Comparison of ENCODE assay signal across 24 mouse cellular contexts in genomic region chr2:33361139-33361716, GRCm38 (mm10). TPM values are rescaled to one million over a fixed set of nuclear protein-coding genes. Genes with fewer than 3 reads are reported as not detected.
A peak's percentile ranks its signal among the peaks of the same experiment; 100 is the strongest.
DNase-seq lines count a peak whose midpoint lies in the region; ATAC-seq and TF ChIP-seq lines count a peak whose summit lies in the region.
"Had no signal": no experiment of that assay in that cellular context is flagged by ENCODE, and none has a peak within 500 bp of the region (broad histone marks: within the 10 kb centered on the region; RNA-seq: fewer than 3 reads in every experiment).

No protein-coding gene starts in this region.

- no peaks in the 10 kb centered on the region for H3K9me3 ChIP-seq in heart, postnatal 0 days (replicated peaks; ENCODE audit: control insufficient read depth, low read length)
- no peaks in the 10 kb centered on the region for H3K9me3 ChIP-seq in kidney, postnatal 0 days (replicated peaks; ENCODE audit: low read length)
- no peaks in the 10 kb centered on the region for H3K9me3 ChIP-seq in intestine, embryonic 16.5 days (ENCODE audit: control insufficient read depth, low read length)
- H3K9me3 ChIP-seq: embryonic facial prominence, embryonic 12.5 days; heart, embryonic 13.5 days; hindbrain, embryonic 15.5 days; limb, embryonic 13.5 days; midbrain, embryonic 12.5 days; stomach, embryonic 15.5 days had no signal

- H3K36me3 ChIP-seq in heart, postnatal 0 days (replicated peaks; ENCODE audit: control insufficient read depth, insufficient read depth, low read length) = no peaks in the 10 kb centered on the region
- H3K36me3 ChIP-seq in kidney, postnatal 0 days (ENCODE audit: insufficient read depth, low read length) = no peaks in the 10 kb centered on the region
- H3K36me3 ChIP-seq in intestine, embryonic 16.5 days (ENCODE audit: control insufficient read depth, insufficient read depth, low read length) = no peaks in the 10 kb centered on the region
- H3K36me3 ChIP-seq in small intestine, adult 2 months (ENCODE audit: control insufficient read depth, insufficient read depth, low read length) = no peaks in the 10 kb centered on the region
- H3K36me3 ChIP-seq: embryonic facial prominence, embryonic 12.5 days; heart, embryonic 13.5 days; hindbrain, embryonic 15.5 days; limb, embryonic 13.5 days; stomach, embryonic 15.5 days had no signal

- H3K4me2 ChIP-seq in heart, postnatal 0 days (ENCODE audit: low read depth, low read length) = no peak overlapping the region
- no peak overlapping the region for H3K4me2 ChIP-seq in kidney, postnatal 0 days (ENCODE audit: low read length)
- H3K4me2 ChIP-seq in intestine, embryonic 16.5 days (ENCODE audit: low read depth, low read length) = 0 out of 2 replicates have a peak overlapping the region, but pooled peaks have one; percentile 37
- H3K4me2 ChIP-seq: embryonic facial prominence, embryonic 12.5 days; heart, embryonic 13.5 days; hindbrain, embryonic 15.5 days; limb, embryonic 13.5 days; lung, embryonic 14.5 days; midbrain, embryonic 12.5 days; stomach, embryonic 15.5 days had no signal

- TF ChIP-seq CTCF in heart, postnatal 0 days (IDR thresholded peaks at IDR 0.05; ENCODE audit: low read depth) = no peak
- no peak for TF ChIP-seq CTCF in kidney, postnatal 0 days (IDR thresholded peaks at IDR 0.05; ENCODE audit: low read depth)
- TF ChIP-seq CTCF in small intestine, adult 2 months (IDR thresholded peaks at IDR 0.05; ENCODE audit: extremely low read depth, insufficient read length, insufficient replicate concordance, low read depth, low read length) = no peak

- H3K4me3 ChIP-seq in heart, postnatal 0 days (ENCODE audit: low read depth, low read length) = no peak overlapping the region
- H3K4me3 ChIP-seq in kidney, postnatal 0 days (replicated peaks; ENCODE audit: low read depth, low read length) = no peak overlapping the region
- no peak overlapping the region for H3K4me3 ChIP-seq in intestine, embryonic 16.5 days (ENCODE audit: low read length)
- H3K4me3 ChIP-seq in small intestine, adult 2 months (ENCODE audit: low read depth, low read length) = no peak overlapping the region
- H3K4me3 ChIP-seq: embryonic facial prominence, embryonic 12.5 days; heart, embryonic 13.5 days; hindbrain, embryonic 15.5 days; limb, embryonic 13.5 days; midbrain, embryonic 12.5 days; stomach, embryonic 15.5 days had no signal

- TF ChIP-seq POLR2A in small intestine, adult 2 months (IDR thresholded peaks at IDR 0.05; ENCODE audit: low read depth, low read length) = peak; percentile 7; the same call in 1 of the 2 replicates

- H3K4me1 ChIP-seq in heart, postnatal 0 days (ENCODE audit: control insufficient read depth, insufficient read depth) = peaks cover 5% of the 10 kb centered on the region; the same call in 1 of the 2 replicates
- H3K4me1 ChIP-seq in kidney, postnatal 0 days (replicated peaks; ENCODE audit: insufficient read depth, low read length) = peaks cover 5% of the 10 kb centered on the region; the same call in 1 of the 2 replicates
- peaks cover 20% of the 10 kb centered on the region for H3K4me1 ChIP-seq in intestine, embryonic 16.5 days (ENCODE audit: control insufficient read depth, insufficient read depth, low read length)
- H3K4me1 ChIP-seq in small intestine, adult 2 months (ENCODE audit: control insufficient read depth, insufficient read depth, insufficient read length, low read length) = peaks cover 54% of the 10 kb centered on the region
- H3K4me1 ChIP-seq: embryonic facial prominence, embryonic 12.5 days; limb, embryonic 13.5 days had no signal

- WGBS in heart, postnatal 0 days = 45% methylated on average over 9 of the region's 9 CpGs
- WGBS in kidney, postnatal 0 days = 67% methylated on average over 9 of the region's 9 CpGs
- 69% methylated on average over 9 of the region's 9 CpGs for WGBS in intestine, embryonic 16.5 days
- WGBS in small intestine, adult 2 months = 36% methylated on average over 9 of the region's 9 CpGs

- no peak for TF ChIP-seq EP300 in heart, postnatal 0 days (IDR thresholded peaks at IDR 0.05; ENCODE audit: low read depth)

- H3K27ac ChIP-seq in heart, postnatal 0 days (ENCODE audit: low read depth) = no peak overlapping the region
- peak overlapping the region; percentile 72; the same call in 1 of the 2 replicates for H3K27ac ChIP-seq in kidney, postnatal 0 days
- peak overlapping the region; percentile 82 for H3K27ac ChIP-seq in intestine, embryonic 16.5 days (ENCODE audit: low read length)
- H3K27ac ChIP-seq in small intestine, adult 2 months (ENCODE audit: insufficient read depth, low read depth, low read length) = peak overlapping the region; percentile 97
- H3K27ac ChIP-seq: embryonic facial prominence, embryonic 12.5 days; heart, embryonic 13.5 days; hindbrain, embryonic 15.5 days; limb, embryonic 13.5 days; liver, embryonic 14.5 days; midbrain, embryonic 12.5 days; stomach, embryonic 15.5 days had no signal

- H3K9ac ChIP-seq in heart, postnatal 0 days (replicated peaks; ENCODE audit: low read depth, low read length) = no peak overlapping the region
- no peak overlapping the region for H3K9ac ChIP-seq in kidney, postnatal 0 days (ENCODE audit: low read depth, low read length)
- H3K9ac ChIP-seq in intestine, embryonic 16.5 days (ENCODE audit: low read depth, low read length) = no peak overlapping the region
- H3K9ac ChIP-seq: embryonic facial prominence, embryonic 12.5 days; forebrain, postnatal 0 days; heart, embryonic 13.5 days; hindbrain, embryonic 15.5 days; limb, embryonic 13.5 days; liver, embryonic 14.5 days; lung, embryonic 14.5 days; midbrain, embryonic 12.5 days; stomach, embryonic 15.5 days had no signal

- H3K27me3 ChIP-seq in heart, postnatal 0 days (ENCODE audit: control insufficient read depth, insufficient read depth, low read length) = no peaks in the 10 kb centered on the region
- no peaks in the 10 kb centered on the region for H3K27me3 ChIP-seq in kidney, postnatal 0 days (ENCODE audit: insufficient read depth, low read length)
- no peaks in the 10 kb centered on the region for H3K27me3 ChIP-seq in intestine, embryonic 16.5 days (replicated peaks; ENCODE audit: control insufficient read depth, insufficient read depth, low read length)
- no peaks in the 10 kb centered on the region for H3K27me3 ChIP-seq in small intestine, adult 2 months (ENCODE audit: control insufficient read depth, insufficient read depth, low read length)
- H3K27me3 ChIP-seq: embryonic facial prominence, embryonic 12.5 days; heart, embryonic 13.5 days; hindbrain, embryonic 15.5 days; limb, embryonic 13.5 days; stomach, embryonic 15.5 days had no signal

- ATAC-seq in heart, postnatal 0 days (ENCODE audit: insufficient read depth, low read depth) = peak; percentile 58
- ATAC-seq in kidney, postnatal 0 days (replicated peaks; ENCODE audit: low FRiP score, low read depth) = peak; percentile 49; the same call in 1 of the 2 replicates
- peak; percentile 88 for ATAC-seq in intestine, embryonic 16.5 days
- ATAC-seq: forebrain, postnatal 0 days had no signal

- DNase-seq in heart, postnatal 0 days (ENCODE audit: low spot score) = no peak
- DNase-seq in heart, postnatal 4 days = no peak
- DNase-seq in kidney, postnatal 0 days (ENCODE audit: low spot score) = no peak
- DNase-seq in kidney, adult 11 months = no peak
- DNase-seq in thymus, postnatal 0 days (ENCODE audit: low spot score) = no peak
- DNase-seq: adrenal gland, postnatal 36 days; cerebellum, adult 11 months; cerebellum, postnatal 25 days; forebrain, postnatal 0 days; gastrocnemius, postnatal 14 days; heart, adult 18-20 months; lung, embryonic 14.5 days; right cerebral cortex, adult 18-20 months; right cerebral cortex, postnatal 4 days; thymus, postnatal 36 days had no signal

RNA-seq across cellular contexts. Expression of gene Ralgps1, which starts 10.1 kb away (rescaled TPM):
- total RNA-seq in heart, postnatal 0 days (2014; rRNA removed; ENCODE audit: low replicate concordance) = 3.4 and 6.9 TPM in 2 replicates
- 2.7 and 3.2 TPM in 2 replicates for polyA plus RNA-seq in heart, postnatal 0 days (2015; fragmentation: Nextera tagmentation; extraction: Ambion mirVana)
- 1 to 10 TPM; 8.7 to 8.8 TPM for total RNA-seq in heart, postnatal 4 days (2021)
- polyA plus RNA-seq in kidney, postnatal 0 days (2015; fragmentation: Nextera tagmentation; extraction: Ambion mirVana) = 3.1 and 3.4 TPM in 2 replicates
- polyA plus RNA-seq in intestine, embryonic 16.5 days (2015; fragmentation: Nextera tagmentation; extraction: Ambion mirVana) = 6.3 and 8.0 TPM in 2 replicates
- polyA plus RNA-seq in small intestine, adult 2 months (2012; rRNA removed) = 4.5 and 9.5 TPM in 2 replicates
- 3.9 and 5.5 TPM in 2 replicates for polyA plus RNA-seq in thymus, postnatal 0 days (2015; fragmentation: Nextera tagmentation; extraction: Ambion mirVana)
